Mouse (Mus musculus) lung, postnatal 0 days (tissue): ENCODE measurements at regions not wholly inside any gene's neighbourhood (a gene's known extent, or its start where the extent isn't known, plus 50 kb on each side); places are given as distances from the start of the nearest gene placed in this dataset.

Experiments used
- CTCF ChIP-seq: IDR thresholded peaks from 2 replicates; pipeline ENCODE4 v1.5.1; 2016; ENCODE audit warnings: antibody characterized with exemption, mild to moderate bottlenecking
- EP300 ChIP-seq: IDR thresholded peaks from 2 replicates; pipeline ENCODE4 v1.6.1; 2016; ENCODE audit warnings: antibody characterized with exemption, mild to moderate bottlenecking, control low read depth

GRCm38 (mm10) chr4:137210525-137210924, 66.8 kb upstream of the Wnt4 start:
- TF ChIP-seq CTCF (no peak), EP300 (no peak)
